Mouse (Mus musculus) 3T3-L1 (cell line): Measurements from ENCODE around the gene Kdelr1.

Experiments used
- DNase-seq: peaks from one replicate; pipeline ENCODE4 v3.0.0-alpha.2; 2015; ENCODE audit warnings: low read depth, low spot score

Kdelr1 gene

DNA sequence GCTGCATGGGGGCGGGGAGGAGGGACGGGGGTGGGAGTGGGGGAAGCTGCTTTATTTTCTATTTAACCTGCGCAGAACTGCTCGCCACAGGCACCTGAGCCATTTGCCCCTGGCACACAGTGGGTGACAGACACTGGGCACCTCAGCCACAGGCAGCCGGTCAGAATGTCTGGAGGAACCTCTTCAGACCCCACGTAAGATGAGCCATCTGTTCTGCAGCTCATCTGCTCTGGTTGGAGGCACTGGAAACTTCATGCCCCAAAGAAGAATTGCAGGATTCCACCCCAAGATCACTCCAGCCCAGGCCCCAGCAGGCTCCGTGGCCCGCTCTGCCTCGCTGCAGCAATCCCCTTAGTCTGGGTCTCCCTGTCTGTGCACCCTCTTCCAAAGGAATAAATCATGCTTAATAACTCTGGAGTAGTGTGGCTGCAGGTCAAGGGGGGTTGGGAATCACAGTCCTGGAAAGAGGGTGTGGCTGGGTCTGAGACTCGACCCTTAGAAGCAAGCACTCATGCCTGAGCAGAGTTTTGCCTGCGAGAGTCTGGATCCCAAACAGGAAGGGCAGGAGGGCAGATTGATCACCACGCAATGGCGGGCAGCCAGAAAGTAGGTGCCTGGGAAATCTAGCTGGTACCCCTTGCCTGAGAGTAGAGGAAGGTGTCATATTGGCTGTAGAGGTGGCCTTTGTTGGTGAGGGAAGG, 44.6 kb downstream of the Kdelr1 start:
- DNase-seq: no peak

DNA sequence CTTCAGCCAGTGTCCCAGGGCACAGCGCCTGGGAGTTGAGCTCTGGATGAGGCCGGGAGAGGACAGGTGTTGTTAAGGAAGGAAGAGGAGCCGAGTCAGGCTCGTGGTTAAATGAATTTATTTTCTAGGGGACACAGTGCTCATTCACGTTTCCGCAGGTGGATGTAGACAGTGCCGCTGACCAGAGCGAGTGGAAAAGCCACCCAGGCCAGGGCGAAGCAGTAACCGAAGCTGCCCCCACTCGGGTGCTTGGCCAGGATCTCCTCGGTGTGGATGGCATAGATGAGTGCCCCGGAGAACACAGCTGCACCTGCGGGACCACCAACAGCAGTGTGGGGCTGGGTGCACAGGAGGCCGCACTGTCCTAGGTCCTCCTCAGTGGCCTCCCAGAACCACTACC, 45.4 kb downstream of the Kdelr1 start:
- DNase-seq: no peak

DNA sequence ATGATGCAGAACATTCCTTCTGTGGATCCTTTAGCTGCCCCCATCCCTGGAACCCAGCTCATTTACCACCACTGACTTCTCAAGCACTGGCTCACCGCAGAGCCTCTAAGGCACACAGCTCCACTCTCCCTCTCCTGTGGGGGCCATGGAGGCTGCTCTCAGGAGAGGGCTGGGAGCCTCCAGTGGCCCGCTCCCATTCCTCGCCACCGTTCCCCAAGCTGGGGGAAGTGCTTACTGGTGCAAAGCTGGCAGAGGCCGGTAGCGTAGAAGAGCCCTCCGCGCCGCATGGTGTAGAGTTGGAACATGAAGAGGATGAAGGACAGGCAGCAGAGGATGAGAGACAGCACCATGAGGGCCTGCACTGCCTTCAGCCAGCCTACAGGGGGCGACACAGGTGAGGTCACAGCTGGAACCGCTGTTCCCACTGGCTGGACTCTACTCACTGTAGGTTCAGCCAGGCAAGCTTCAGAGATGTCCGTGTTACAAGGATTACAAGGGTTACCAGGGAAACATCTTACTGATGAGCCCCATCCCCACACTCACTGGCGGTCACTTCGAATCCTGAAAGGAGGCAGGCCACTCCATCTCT, 46.6 kb downstream of the Kdelr1 start:
- DNase-seq: peak; percentile 20

DNA sequence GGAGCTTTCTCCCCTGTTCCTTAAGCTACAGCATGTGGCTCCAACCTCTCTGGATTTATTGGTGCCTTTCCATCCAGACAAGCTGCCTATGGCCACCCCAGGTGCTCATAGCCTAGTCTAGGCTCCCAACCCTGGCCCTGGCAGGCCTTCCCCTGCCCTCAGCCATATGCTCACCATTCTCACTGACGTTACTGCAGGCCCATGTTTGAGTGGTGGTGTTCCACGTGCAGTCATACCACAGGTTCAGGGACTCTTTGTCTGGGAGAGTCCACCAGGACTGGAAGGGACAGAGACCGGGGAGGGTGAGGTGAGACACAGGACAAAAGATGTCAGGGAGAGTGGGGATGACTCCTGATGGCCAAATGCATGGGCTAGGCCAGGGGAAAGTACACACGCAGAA, 47.2 kb downstream of the Kdelr1 start:
- DNase-seq: peak; percentile 14

DNA sequence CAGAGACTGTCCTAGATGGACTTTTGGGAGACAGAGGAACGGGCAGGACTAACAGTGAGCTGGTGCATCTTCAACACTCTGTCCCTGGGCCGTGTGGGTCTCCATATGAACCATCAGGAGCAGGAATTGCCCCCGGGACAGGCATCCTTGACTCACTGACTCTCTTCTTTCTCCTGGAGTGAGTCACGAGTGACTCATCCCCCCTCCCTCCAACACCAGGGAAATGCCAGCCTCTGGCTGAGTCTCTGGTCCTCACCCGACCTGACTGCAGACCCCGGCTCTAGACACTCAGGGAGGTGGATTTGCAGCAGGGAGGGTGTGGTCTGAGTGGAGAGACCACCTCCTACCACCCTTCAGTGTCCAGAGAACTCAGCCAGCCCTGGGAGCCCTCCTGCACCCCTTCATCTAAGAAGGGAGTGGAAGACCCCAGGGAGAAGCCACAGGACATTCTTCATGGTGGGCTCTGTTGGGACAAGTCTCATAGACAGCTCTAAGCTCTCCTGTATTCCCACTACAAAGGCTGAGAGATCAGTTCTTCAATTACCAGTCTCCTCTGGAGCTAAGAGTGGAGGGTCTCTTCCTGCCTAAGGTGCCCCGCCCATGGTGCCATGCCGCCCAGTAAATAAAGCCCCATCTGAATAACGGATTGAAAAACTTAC, 48.1 kb downstream of the Kdelr1 start:
- peak; percentile 94 for DNase-seq

DNA sequence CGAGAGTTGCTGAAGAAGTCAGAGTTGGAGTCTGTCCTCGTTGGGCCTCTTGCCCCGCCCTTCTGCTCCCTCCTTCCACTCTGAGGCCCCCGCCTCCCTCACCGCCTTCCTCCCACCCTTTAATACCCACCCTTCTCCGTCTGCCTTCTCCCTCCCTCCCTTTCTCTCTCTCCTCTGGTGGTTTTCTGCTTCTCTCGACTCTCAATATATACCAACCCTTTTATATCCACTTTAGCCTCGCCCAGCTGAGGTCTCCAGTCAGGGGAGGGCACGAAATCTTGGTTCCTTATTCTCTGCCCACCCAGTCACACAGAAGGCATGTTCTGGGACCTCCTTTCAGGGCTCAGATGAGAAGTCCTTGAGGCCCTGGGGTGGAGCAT, 48.7 kb downstream of the Kdelr1 start, which contains the start of gene Emp3:
Gene Emp3, minus strand, starts transcription at position 163 of the 380 bp plus-strand sequence.
- peak; percentile 84 for DNase-seq

DNA sequence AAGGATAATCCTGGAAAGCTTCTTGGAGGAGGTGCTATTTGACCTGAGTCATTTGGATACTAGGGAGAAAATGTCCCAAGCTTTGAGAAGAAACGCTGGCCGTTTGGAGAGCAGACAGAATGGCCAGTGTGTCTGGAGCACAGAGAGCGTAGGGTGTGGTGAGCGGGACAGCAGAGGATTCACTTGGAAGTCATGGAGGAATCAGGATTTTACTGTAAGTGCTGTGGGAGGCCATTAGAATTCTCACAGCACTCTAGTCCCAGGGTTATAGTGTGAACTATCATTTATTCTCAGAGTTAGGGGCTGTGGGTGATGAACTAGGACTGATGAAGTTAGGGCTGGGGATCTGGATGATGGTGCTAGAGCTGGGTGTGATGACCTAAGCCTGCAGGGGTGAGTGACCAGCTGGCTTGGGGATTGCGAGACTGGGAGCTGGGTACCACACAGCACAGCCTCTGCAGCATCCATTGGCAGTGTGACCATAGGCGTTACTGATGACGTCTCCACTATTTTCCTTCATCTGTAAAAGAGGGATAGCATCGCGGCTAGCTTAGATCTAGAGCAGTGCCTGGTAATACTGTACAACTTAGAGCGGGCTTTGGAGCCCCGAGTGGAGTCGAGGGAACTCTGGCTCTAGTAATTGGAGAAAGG, 49.5 kb downstream of the Kdelr1 start:
- peak; percentile 18 for DNase-seq

DNA sequence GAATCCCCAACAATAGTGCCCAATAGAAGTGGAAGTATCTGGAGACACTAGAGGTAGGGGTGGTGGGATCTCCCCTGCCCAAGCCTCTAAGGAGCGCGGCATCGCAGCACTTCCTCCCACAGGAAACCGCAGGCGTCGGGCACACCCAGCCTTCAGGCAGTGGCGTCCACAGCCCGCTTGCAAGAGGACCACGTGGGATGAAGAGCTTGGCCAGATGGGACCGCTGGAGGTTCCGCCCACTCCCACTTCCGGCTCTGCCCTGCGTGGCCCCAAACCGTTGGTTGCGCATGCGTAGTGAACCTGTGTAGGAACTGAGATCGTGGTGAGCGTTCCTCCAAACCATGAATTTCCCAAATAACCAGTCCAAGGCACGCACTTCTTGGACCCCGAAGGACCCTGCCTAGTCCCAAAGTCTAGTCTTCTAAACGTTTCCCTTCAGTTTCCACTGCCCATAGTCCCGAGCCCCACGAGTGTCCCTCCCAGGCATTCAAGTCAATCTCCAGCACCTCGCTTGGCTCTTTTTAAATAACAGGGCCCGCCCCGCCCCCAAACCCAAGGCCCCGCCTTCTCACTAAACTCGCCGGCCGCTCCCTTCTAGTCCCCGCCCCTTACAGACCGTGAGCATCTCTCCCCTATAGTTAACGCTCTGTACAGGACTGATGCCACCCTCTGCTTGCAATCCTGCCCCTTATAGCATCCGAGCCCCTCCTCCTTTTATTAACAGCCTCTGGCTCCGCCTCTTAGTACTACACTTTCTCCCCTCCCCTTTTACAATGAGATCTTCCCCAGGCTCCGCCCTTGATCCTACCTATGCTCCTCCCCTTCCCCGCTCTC, 50.6 kb downstream of the Kdelr1 start:
- peak; percentile 90 for DNase-seq

DNA sequence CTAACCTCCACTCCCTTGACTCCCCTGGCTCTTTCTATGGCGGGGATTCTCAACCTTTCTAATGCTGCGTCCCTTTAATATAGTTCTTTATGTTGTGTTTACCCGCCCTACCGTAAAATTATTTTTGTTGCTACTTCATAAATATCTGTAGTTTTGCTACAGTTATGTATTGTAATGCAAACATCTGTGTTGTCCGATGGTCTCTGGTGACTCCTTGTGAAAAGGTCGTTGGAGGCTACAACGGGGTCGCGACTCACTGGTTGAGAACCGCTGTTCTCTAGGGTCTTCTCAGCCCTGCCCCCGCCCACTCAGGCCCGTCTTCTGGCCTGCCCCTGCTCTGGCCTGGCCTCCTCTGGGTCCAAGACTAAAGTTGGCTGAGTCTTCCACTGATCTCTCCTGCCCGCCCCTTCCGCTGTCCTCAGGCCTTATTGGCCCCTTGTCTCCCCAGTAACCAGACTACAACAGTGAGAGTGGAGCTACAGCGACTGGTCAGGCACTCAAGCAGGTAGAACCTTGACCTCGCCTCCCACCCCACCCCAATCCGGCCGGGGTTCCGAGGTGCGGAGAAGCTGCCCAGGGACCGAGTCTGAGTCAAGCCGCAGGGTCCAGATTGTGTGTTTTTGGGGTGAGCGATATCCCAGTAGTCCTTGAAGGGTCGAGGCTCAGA, 51.3 kb downstream of the Kdelr1 start, which contains the start of gene Ccdc114:
Gene Ccdc114, plus strand, starts transcription at position 311 of the 667 bp plus-strand sequence.
- DNase-seq: peak; percentile 48

DNA sequence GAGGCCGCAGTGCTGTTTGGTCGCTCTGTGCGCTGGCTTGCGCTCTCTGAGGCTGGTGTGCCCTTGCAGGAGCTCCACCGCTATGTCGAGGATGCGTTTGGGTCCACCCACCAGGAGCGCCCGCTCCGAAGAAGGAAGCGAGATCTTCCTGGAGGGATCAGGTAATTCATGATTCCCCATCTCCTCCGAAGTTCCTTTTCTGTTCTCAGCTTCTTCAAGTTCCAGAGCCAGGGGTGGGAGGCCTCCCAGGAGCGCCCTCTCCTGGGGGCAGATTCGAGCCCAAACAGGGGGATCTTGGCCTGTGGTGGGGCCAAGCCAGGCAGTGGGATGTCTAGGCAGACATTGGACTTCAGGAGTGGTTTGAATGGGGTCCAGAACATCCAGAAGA, 51.9 kb downstream of the Kdelr1 start:
- DNase-seq: no peak

DNA sequence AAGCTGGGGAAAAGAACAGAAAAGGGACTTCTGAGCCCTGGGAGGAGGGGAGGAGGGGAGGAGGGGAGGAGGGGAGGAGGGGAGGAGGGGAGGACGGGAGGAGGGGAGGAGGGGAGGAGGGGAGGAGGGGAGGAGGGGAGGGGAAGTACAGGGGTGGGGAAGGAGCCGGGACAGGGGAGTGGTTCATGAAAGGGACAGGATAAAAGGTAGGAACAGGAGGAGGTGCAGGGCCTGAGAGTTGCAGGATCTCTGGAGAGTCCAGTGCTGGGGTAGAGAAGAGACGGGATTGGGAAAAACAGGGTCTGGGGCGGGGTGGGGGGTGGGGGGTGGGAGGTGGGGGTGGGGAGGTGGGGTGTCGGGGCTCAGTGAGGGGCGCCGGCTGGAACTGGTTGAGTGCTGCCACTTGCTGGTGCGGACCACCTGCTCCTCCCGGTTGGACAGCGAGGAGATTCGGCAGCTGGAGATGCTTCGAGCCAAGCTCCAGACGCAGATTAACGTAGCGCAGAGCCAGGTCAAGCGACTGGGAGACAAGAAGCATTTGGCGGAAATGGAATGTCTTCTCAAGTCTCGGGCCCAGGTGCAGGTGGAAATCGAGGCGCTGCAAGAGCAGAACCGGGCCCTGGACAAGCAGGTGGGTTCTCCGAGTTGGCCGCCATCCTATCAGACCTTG, 56.2 kb downstream of the Kdelr1 start:
- no peak for DNase-seq

DNA sequence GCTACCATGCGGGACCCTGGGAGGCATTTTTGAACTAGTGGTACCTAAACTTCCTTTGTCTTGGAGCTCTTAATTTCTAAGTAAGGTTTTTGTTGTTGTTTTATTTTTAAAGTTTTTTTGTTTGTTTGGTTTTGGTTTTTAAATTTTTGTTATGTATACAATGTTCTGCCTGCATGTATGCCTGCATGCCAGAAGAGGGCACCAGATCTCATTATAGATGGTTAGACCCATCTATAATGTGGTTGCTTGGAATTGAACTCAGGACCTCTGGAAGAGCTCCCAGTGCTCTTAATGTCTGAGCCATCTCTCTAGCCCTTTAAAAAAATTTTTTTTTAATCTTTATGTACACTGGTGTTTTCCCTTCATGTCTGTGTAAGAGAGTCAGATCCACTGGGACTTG, 57.1 kb downstream of the Kdelr1 start:
- no peak for DNase-seq
